Mouse (Mus musculus) CD4-positive, CD25-positive, alpha-beta regulatory T cell, adult 2 months (primary cell): Measurements from ENCODE around the gene Loxl1.
A peak's percentile ranks its signal among the peaks of the same experiment; 100 is the strongest.
"Not testable (repeated sequence)": the region's sequence is repeated elsewhere in the genome, so short reads cannot be mapped to it uniquely, and the experiment has no call there.

ENCODE experiments used
- DNase-seq: peaks from one replicate; pipeline ENCODE4 v3.0.0-alpha.2; 2012; ENCODE audit warnings: low read depth, low spot score

The Loxl1 gene

GRCm38 (mm10) chr9:58278821-58279723 lies 33.9 kb downstream of the Loxl1 start:
- no peak for DNase-seq

- DNase-seq: no peak
Observed at GRCm38 (mm10) chr9:58278313-58278712, 34.7 kb downstream of the Loxl1 start.

GRCm38 (mm10) chr9:58276346-58276745 lies 36.6 kb downstream of the Loxl1 start:
- no peak for DNase-seq

GRCm38 (mm10) chr9:58275797-58276196 lies 37.2 kb downstream of the Loxl1 start:
- DNase-seq: peak; percentile 53

- peak; percentile 78 for DNase-seq
Observed at GRCm38 (mm10) chr9:58275115-58275774, 37.7 kb downstream of the Loxl1 start.

- DNase-seq: no peak
Observed at GRCm38 (mm10) chr9:58274626-58275025, 38.4 kb downstream of the Loxl1 start.

GRCm38 (mm10) chr9:58274101-58274604 lies 38.8 kb downstream of the Loxl1 start:
- no peak for DNase-seq

- no peak for DNase-seq
Observed at GRCm38 (mm10) chr9:58272855-58273254, 40.1 kb downstream of the Loxl1 start.

- DNase-seq: no peak
Observed at GRCm38 (mm10) chr9:58272068-58272541, 40.9 kb downstream of the Loxl1 start.

GRCm38 (mm10) chr9:58271551-58271950 lies 41.4 kb downstream of the Loxl1 start:
- DNase-seq: not testable (repeated sequence)

GRCm38 (mm10) chr9:58271109-58271508 lies 41.9 kb downstream of the Loxl1 start:
- peak; percentile 68 for DNase-seq

GRCm38 (mm10) chr9:58270081-58270480 lies 42.9 kb downstream of the Loxl1 start:
- no peak for DNase-seq

- DNase-seq: peak; percentile 87
Observed at GRCm38 (mm10) chr9:58268384-58269313, 44.3 kb downstream of the Loxl1 start.

- DNase-seq: no peak
Observed at GRCm38 (mm10) chr9:58267046-58267445, 45.9 kb downstream of the Loxl1 start.

- DNase-seq: no peak
Observed at GRCm38 (mm10) chr9:58266571-58267011, 46.4 kb downstream of the Loxl1 start.

GRCm38 (mm10) chr9:58265368-58265767 lies 47.6 kb downstream of the Loxl1 start:
- no peak for DNase-seq

GRCm38 (mm10) chr9:58262507-58262906 lies 50.5 kb downstream of the Loxl1 start:
- no peak for DNase-seq

GRCm38 (mm10) chr9:58255704-58256685 lies 57.0 kb downstream of the Loxl1 start:
- no peak for DNase-seq

- no peak for DNase-seq
Observed at GRCm38 (mm10) chr9:58255105-58255504, 57.9 kb downstream of the Loxl1 start.

- DNase-seq: not testable (repeated sequence)
Observed at GRCm38 (mm10) chr9:58253805-58254122, 59.2 kb downstream of the Loxl1 start.
